Mouse (Mus musculus) mouse embryonic stem cell (cell line): ENCODE measurements around the gene Nelfa.
"Not testable (repeated sequence)": the region's sequence is repeated elsewhere in the genome, so short reads cannot be mapped to it uniquely, and the experiment has no call there.

Experiments used
- in situ Hi-C, 2 experiments: fragments of 300-500 bp; cut with MboI; formaldehyde crosslinking; loops; 1 replicate in 1 of 2; 3 replicates in 1 of 2; pipeline ENCODE4 v1.14.3; 2019 to 2020; ENCODE audit warnings: low sequenced_read_pairs in 2 of 2, low pct_unique_long_range_greater_than_20kb in 1 of 2, mixed read lengths in 1 of 2; ENCODE audit not compliant: unreplicated experiment in 1 of 2

Nelfa gene

DNA sequence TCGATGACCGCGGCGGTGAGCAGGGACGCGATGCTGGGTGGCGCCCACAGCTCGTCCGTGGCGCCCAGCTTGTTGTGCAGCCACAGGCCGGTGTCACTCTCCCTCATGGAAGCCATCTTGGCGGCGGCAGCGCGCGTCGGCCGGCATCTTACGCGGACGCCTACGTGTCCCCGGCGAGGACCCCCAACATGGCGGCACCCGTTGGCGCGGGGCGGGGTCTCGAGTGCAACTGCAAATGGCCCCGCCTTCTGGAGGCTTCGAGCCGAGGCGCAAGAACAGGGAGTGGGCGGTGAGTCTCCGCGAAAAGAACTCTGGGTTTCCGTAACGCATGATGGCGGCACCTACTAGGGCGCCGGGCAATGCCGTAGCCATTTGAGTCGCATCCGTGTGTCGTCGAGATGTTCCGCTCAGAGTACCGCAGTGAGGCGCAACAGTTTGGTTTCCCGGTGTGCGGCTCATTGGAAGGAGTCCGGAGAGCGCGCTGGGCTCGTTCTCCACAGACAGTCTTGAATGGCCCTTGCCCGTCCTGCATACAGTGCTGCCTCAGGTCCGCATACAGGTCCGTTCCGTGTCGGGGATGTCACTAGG is at the start of gene Nelfa:
Gene Nelfa, minus strand, starts transcription at position 294 of the 588 bp plus-strand sequence.
- in situ Hi-C loops = no loop called here

DNA sequence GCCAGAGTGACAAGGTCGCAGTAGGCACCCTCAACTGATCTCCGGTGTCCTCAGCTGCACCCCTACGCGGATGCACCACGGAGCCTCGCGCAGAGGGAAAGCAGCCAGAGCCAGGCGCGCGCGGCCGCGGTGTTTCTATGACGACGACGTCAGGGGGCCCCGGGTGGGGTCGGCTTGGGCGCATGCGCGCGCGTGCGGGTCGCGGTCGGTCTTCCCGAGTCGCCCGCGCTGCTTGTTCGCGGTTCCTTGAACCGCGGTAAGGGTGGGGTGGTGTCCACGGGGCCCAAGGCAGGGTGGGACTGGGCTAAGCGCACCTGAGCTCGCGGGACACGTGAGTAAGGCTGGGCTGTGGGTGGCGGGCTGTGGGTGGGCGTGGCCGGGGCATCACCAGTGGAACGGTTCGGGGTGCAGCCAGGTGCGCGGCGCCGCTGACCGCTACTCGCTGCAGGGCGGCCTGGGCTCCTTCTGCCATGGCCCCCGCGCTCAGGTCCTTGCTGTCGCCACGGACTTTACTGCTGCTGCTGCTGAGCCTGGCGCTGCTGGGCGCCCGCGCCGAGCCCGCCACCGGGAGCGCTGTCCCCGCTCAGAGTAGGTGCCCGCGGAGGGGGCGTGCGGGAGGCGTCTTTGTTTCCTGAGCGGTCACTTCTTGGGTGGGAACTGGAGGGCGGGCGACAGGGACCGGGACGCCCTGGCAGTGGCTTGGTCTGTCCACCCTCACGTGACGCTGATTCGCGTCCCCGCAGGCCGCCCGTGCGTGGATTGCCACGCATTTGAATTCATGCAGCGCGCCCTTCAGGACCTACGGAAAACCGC is 47.3 kb upstream of the Nelfa start, which contains the start of gene Gm1673:
Gene Gm1673, plus strand, starts transcription at position 125 of the 813 bp plus-strand sequence.
- in situ Hi-C loops = no loop called here

DNA sequence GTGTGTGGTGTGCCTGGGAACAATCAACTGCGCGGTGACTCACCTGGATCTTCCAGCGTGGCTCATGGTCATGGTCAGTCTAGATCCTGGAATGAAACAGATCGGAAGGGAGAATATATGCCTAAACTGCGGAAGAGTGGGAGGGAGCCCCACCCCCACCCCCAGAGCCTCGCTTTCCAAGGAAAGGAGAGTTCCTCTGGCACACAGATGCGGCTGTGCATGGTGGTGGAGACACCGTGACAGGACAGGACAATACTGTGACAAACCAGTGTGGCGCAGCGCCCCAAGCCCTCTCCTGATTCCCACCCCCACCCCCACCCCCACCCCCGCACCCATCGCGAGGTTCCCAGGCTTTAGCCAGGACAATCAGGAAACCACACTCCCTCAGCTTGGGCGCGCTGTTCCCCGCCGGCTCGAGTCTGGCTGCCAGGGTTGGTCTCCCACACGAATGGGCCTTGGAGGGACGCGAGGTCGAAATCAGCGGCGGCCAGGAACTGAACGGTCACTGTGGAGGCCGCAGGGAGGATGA is 46.6 kb upstream of the Nelfa start:
- in situ Hi-C loops = no loop called here

GRCm38 (mm10) chr5:33976267-33976666 is 40.1 kb upstream of the Nelfa start:
- in situ Hi-C loops = no loop called here

- in situ Hi-C loops = no loop called here
These were observed 38.5 kb upstream of the Nelfa start for GRCm38 (mm10) chr5:33974736-33975135.

DNA sequence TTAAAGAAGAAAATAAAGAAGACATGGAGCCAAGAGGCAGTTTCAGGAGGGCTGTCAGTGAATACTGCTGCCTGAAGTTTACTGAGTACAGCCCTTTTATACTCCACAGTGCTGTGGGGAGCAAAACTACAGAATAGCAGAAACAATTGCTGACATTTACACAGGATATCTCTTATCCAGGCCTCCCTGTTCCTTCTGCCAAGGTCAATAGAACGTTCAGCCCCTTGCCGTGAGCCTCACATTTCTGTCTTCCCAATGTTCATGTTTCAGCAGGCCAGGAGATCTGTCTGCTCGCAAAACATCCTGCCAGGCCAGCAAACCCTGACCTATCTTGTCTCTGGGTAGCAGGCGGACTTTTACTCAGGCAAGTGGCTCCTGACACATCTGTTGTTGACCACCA is 23.2 kb upstream of the Nelfa start:
- in situ Hi-C loops = no loop called here

DNA sequence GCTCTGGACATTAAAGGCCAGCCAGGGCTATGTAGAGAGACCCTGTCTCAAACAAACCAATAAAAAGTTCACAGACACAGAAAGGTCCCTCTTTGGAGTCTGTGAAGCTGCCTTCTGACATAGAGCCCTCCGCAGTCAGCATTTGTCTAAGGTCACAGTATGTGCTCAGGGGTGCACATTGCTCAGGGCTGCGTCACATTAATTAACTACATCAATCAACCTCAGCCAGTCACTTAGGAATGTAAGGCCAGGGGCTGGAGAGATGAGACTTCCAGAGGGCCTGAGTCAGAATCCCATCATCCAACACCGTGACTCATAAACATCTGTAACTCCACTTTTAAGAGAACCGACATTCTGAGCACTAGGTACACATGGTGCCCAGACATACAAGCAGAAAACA is 19.7 kb upstream of the Nelfa start:
- in situ Hi-C loops = no loop called here

- in situ Hi-C loops = no loop called here
These were observed 18.1 kb upstream of the Nelfa start for GRCm38 (mm10) chr5:33954354-33954753.

DNA sequence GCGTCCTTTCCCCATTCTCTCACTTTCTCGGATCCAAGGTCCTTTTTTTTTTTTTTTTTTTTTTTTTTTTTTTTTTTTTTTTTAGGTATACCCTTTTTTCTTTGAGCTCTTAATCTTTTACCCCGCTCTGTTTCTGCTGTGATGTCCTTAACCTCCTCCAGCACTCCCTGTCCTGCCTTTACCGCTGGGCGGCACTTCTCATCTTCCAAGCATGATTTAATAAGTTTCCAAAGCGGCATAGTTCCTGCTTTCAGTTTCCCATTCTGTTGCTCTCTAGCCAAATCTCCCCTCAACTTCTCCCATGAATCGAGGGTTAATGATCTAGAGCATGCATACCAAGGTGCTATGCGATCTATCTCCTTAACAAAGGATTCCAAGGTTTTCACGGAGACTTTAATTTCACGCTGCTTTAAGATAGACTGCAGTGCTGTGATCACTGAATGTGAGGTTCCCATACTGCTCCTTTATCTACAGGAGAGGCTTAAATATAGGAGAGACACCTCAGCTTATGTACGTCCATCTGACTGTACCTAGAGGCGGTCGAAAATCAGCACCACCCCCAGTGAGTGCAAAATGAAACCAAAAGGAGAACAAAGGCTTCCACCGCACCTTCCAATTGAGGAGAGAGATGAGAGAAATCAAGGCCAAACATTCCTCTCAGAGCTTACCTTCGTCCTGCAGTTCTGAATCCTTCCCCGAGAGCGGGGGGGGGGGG is 17.4 kb upstream of the Nelfa start:
- in situ Hi-C loops = no loop called here

GRCm38 (mm10) chr5:33948314-33948713 is 12.1 kb upstream of the Nelfa start:
- in situ Hi-C loops = no loop called here

- in situ Hi-C loops = not testable (repeated sequence)
These were observed 10.8 kb upstream of the Nelfa start for GRCm38 (mm10) chr5:33947035-33947434.

DNA sequence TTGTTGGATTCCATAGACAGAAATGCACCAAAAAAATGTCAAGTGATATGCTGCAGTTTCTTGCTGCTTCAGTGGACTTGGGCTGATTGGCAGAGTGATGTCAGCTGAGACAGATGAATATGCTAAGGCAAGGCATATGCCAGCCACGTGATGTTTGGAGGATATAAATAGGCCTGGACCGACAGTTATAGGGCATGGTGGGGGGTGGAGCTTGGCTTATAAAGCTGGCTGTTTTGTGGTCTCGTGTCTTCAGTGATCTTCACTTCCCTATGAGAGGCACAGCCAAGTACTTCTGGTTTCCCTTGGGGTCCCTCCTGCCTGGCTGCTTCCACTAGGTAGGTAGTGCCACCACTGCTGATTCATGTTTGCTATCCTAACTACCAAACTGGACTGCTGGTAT is 2.2 kb upstream of the Nelfa start:
- in situ Hi-C loops = no loop called here

DNA sequence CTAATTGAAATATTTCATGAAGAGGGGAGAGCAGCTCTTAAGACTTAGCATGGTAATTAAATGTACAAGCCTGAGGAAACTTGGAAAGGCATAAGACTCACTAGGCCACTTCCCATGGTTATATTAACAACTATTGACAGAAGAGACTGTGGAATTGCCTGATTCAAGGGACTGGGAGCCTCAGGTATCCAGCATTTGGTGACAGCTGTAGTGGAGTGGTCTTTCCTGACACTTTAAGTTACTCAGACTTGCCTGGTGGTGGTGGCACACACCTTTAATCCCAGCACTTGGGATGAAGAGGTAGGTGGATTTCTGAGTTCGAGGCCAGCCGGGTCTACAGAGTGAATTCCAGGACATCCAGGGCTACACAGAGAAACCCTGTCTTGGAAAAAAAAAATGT is 1.0 kb upstream of the Nelfa start:
- in situ Hi-C loops = no loop called here

GRCm38 (mm10) chr5:33935700-33936111 is 507 bp downstream of the Nelfa start:
- in situ Hi-C loops = no loop called here

GRCm38 (mm10) chr5:33934877-33935276 is 1.3 kb downstream of the Nelfa start:
- in situ Hi-C loops = no loop called here

- in situ Hi-C loops = no loop called here
These were observed 2.1 kb downstream of the Nelfa start for GRCm38 (mm10) chr5:33934081-33934480.

DNA sequence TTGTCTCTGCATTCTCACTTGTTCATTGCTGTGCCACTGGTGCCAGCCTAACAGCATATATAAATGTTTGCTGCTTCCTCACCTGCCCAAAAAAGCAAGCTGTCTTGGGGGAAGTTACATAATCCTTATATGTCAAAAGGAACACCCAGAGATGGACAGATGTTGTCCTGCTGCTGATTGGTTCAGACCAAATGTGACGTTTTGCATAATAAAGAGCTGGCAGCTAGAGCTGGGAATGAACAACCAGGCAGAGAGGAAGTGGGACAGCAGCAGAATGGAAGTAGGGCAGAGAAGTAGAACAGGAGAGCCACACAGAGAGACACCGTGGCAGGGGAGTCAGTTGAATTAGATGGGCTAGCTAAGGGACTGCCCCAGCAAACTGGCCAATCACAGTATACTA is 3.8 kb downstream of the Nelfa start:
- in situ Hi-C loops = no loop called here

DNA sequence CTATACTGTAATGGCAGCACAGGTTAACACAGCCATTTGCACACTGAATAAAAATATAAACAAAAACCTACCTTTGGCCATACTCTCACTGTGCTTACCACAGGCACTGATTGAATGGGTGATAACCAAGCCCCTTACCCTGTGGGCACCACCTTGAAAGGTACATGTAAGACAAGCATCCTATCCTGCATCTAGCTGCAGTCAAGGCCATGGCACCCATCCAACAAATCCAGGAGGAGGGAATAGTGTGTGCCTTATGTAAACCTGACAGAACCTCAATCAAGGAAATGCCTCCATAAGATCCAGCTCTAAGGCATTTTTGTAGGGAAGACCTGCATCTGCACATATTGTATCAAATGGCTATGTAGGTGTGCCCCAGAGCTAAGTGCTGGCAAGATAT is 10.0 kb downstream of the Nelfa start:
- in situ Hi-C loops = no loop called here

DNA sequence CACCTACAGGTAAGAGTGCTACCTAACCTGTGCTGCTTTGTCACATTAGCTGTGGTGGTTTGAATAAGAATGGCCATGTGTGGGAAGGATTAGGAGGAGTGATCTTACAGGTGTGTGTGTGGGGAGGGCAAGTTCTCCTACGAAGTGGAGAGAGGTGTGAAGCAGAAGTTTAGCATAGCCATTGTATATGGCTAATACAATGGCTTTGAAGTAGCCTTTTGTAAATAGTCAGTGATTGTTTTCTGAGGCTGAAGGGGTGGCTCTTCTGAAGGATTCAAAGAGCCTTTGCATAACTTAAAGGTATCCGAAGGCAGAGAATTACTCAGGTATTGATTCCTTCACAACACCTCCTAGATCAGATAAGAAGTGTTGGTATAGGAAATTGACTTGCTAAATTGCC is 13.6 kb downstream of the Nelfa start:
- in situ Hi-C loops = no loop called here
